Mouse (Mus musculus) liver, embryonic 14.5 days (tissue): ENCODE measurements around the gene Pdlim1.

ENCODE experiments used
- CTCF ChIP-seq: IDR thresholded peaks from 2 replicates; pipeline ENCODE4 v1.5.1; 2016; ENCODE audit warnings: antibody characterized with exemption, low read depth, control low read depth
- EP300 ChIP-seq: IDR thresholded peaks from 2 replicates; pipeline ENCODE4 v1.6.1; 2016; ENCODE audit warnings: antibody characterized with exemption, low read depth

GRCm38 (mm10) chr19:40248476-40248875 lies 23.2 kb downstream of the Pdlim1 start:
- TF ChIP-seq CTCF (no peak), EP300 (no peak)
